Mouse (Mus musculus): ENCODE measurements around the gene Pvr.

Gene Pvr

GRCm38 (mm10) chr7:19871137-19871621 is 49.8 kb downstream of the Pvr start:
- DNase-seq (ENCODE audit: low spot score), result no peak

- DNase-seq (ENCODE audit: low spot score), result no peak
These were observed 53.1 kb downstream of the Pvr start for GRCm38 (mm10) chr7:19867751-19868399.

- no peak for DNase-seq (ENCODE audit: low spot score)
These were observed 54.5 kb downstream of the Pvr start for GRCm38 (mm10) chr7:19866490-19866889.

- peak; percentile 49 for DNase-seq (ENCODE audit: low spot score)
These were observed 55.5 kb downstream of the Pvr start for GRCm38 (mm10) chr7:19865246-19866036.

GRCm38 (mm10) chr7:19864241-19864640 is 56.7 kb downstream of the Pvr start:
- peak; percentile 73 for DNase-seq (ENCODE audit: low spot score)

GRCm38 (mm10) chr7:19861199-19861598 is 59.8 kb downstream of the Pvr start, which contains the start of gene Ceacam16:
Gene Ceacam16, minus strand, starts transcription at chr7:19861299.
- no peak for DNase-seq (ENCODE audit: low spot score)

- DNase-seq (ENCODE audit: low spot score), result no peak
These were observed 61.2 kb downstream of the Pvr start for GRCm38 (mm10) chr7:19859740-19860139.

- DNase-seq (ENCODE audit: low spot score), result no peak
These were observed 64.7 kb downstream of the Pvr start for GRCm38 (mm10) chr7:19856283-19856682.

GRCm38 (mm10) chr7:19855663-19856062 is 65.3 kb downstream of the Pvr start:
- DNase-seq (ENCODE audit: low spot score), result no peak

All from testis, postnatal 14 days (tissue).